Mouse (Mus musculus) limb, embryonic 15.5 days (tissue): Measurements from ENCODE around the gene Rab11fip5. TPM values are rescaled to one million over a fixed set of nuclear protein-coding genes. Genes with fewer than 3 reads are reported as not detected.

ENCODE experiments used
- ATAC-seq: fragments of 200-750 bp; cut with Nextera tagmentation; 2 replicates; pipeline ENCODE4 v1.8.0; 2017; ENCODE audit warnings: low read depth, moderate TSS enrichment; ENCODE audit not compliant: insufficient number of reproducible peaks, low FRiP score, low TSS enrichment
- H3K27ac ChIP-seq: fragments of 300-500 bp; sonication (generic); 2 replicates; pipeline ENCODE4 v1.5.1; 2015; ENCODE audit warnings: moderate library complexity, mild to moderate bottlenecking, inconsistent platforms
- H3K27me3 ChIP-seq: fragments of 300-500 bp; sonication (generic); 2 replicates; pipeline ENCODE4 v1.6.1; 2015; ENCODE audit warnings: inconsistent platforms
- H3K36me3 ChIP-seq: fragments of 300-500 bp; sonication (generic); 2 replicates; pipeline ENCODE4 v1.6.1; 2015; ENCODE audit warnings: inconsistent platforms
- H3K4me1 ChIP-seq: fragments of 300-500 bp; sonication (generic); 2 replicates; pipeline ENCODE4 v1.6.1; 2015; ENCODE audit warnings: inconsistent platforms
- H3K4me2 ChIP-seq: fragments of 300-500 bp; sonication (generic); 2 replicates; pipeline ENCODE4 v1.6.1; 2015; ENCODE audit warnings: mild to moderate bottlenecking, inconsistent platforms
- H3K4me3 ChIP-seq: fragments of 300-500 bp; sonication (generic); 2 replicates; pipeline ENCODE4 v1.5.1; 2015; ENCODE audit warnings: mild to moderate bottlenecking, inconsistent platforms
- H3K9ac ChIP-seq: fragments of 300-500 bp; sonication (generic); 2 replicates; pipeline ENCODE4 v1.6.1; 2015; ENCODE audit warnings: inconsistent platforms
- H3K9me3 ChIP-seq: fragments of 300-500 bp; sonication (generic); 2 replicates; pipeline ENCODE4 v1.6.1; 2016; ENCODE audit warnings: inconsistent platforms
- WGBS: fragments of 180-500 bp; shearing (Covaris S2); methylation state at CpG from one replicate; pipeline ENCODE4 v1.1.7; 2015; 5-methylcytosine and 5-hydroxymethylcytosine counted together
- polyA plus RNA-seq: library from polyadenylated mRNA; unstranded; fragments of >200 nt; fragmentation: Nextera tagmentation; extraction: Ambion mirVana; gene quantifications from 2 replicates; pipeline ENCODE4 v1.2.1, GENCODE M21; 2015

Gene Rab11fip5
- polyA plus RNA-seq, 1 experiment from 2014 or later: 21.7 TPM

GRCm38 (mm10) chr6:85341814-85342501 is 32.5 kb downstream of the Rab11fip5 start:
- H3K4me3 ChIP-seq: no peak overlapping the region
- WGBS: 65% methylated on average over 13 of the region's 13 CpGs
- peaks cover 39% of the 10 kb centered on the region for H3K36me3 ChIP-seq
- peaks cover 6% of the 10 kb centered on the region for H3K4me1 ChIP-seq
- H3K27me3 ChIP-seq: no peaks in the 10 kb centered on the region
- no peaks in the 10 kb centered on the region for H3K9me3 ChIP-seq
- H3K27ac ChIP-seq: no peak overlapping the region
- no peak for ATAC-seq
- H3K9ac ChIP-seq: no peak overlapping the region
- no peak overlapping the region for H3K4me2 ChIP-seq

GRCm38 (mm10) chr6:85340184-85340583 is 34.2 kb downstream of the Rab11fip5 start:
- no peaks in the 10 kb centered on the region for H3K4me1 ChIP-seq
- no peak for ATAC-seq
- 78% methylated on average over 12 of the region's 12 CpGs for WGBS
- no peaks in the 10 kb centered on the region for H3K9me3 ChIP-seq
- H3K4me3 ChIP-seq: no peak overlapping the region
- H3K9ac ChIP-seq: no peak overlapping the region
- no peak overlapping the region for H3K27ac ChIP-seq
- H3K27me3 ChIP-seq: no peaks in the 10 kb centered on the region
- H3K4me2 ChIP-seq: no peak overlapping the region
- peaks cover 47% of the 10 kb centered on the region for H3K36me3 ChIP-seq

- peaks cover 47% of the 10 kb centered on the region for H3K36me3 ChIP-seq
- no peaks in the 10 kb centered on the region for H3K27me3 ChIP-seq
- H3K4me3 ChIP-seq: no peak overlapping the region
- H3K27ac ChIP-seq: no peak overlapping the region
- no peaks in the 10 kb centered on the region for H3K4me1 ChIP-seq
- no peak overlapping the region for H3K9ac ChIP-seq
- WGBS: 55% methylated on average over 1 of the region's 1 CpGs
- ATAC-seq: 0 out of 2 replicates have a peak, but pooled peaks have one; percentile 8
- H3K9me3 ChIP-seq: no peaks in the 10 kb centered on the region
- no peak overlapping the region for H3K4me2 ChIP-seq
Measured at GRCm38 (mm10) chr6:85339273-85339901, 35.0 kb downstream of the Rab11fip5 start.

- Histone ChIP-seq H3K4me2 (no peak overlapping the region), H3K27me3 (peaks cover under 1% of the 10 kb centered on the region; the same call in 1 of the 2 replicates), H3K9me3 (no peaks in the 10 kb centered on the region), H3K36me3 (peaks cover 34% of the 10 kb centered on the region), H3K4me3 (no peak overlapping the region), H3K9ac (no peak overlapping the region), H3K27ac (no peak overlapping the region), H3K4me1 (peaks cover 6% of the 10 kb centered on the region)
- ATAC-seq: no peak
- WGBS: 77% methylated on average over 9 of the region's 9 CpGs
Measured at GRCm38 (mm10) chr6:85336944-85337343, 37.5 kb downstream of the Rab11fip5 start.

- Histone ChIP-seq H3K4me3 (no peak overlapping the region), H3K27ac (no peak overlapping the region), H3K9ac (no peak overlapping the region), H3K4me2 (no peak overlapping the region), H3K4me1 (peaks cover 14% of the 10 kb centered on the region), H3K9me3 (no peaks in the 10 kb centered on the region), H3K27me3 (peaks cover 4% of the 10 kb centered on the region; the same call in 1 of the 2 replicates), H3K36me3 (peaks cover 20% of the 10 kb centered on the region)
- WGBS: 64% methylated on average over 3 of the region's 3 CpGs
- no peak for ATAC-seq
Measured at GRCm38 (mm10) chr6:85335352-85335751, 39.1 kb downstream of the Rab11fip5 start.

- H3K4me1 ChIP-seq: peaks cover 14% of the 10 kb centered on the region
- H3K27me3 ChIP-seq: peaks cover 4% of the 10 kb centered on the region; the same call in 1 of the 2 replicates
- H3K9me3 ChIP-seq: no peaks in the 10 kb centered on the region
- no peak for ATAC-seq
- no peak overlapping the region for H3K4me2 ChIP-seq
- H3K4me3 ChIP-seq: no peak overlapping the region
- H3K9ac ChIP-seq: no peak overlapping the region
- H3K27ac ChIP-seq: no peak overlapping the region
- 73% methylated on average over 5 of the region's 5 CpGs for WGBS
- peaks cover 20% of the 10 kb centered on the region for H3K36me3 ChIP-seq
Measured at GRCm38 (mm10) chr6:85334851-85335250, 39.6 kb downstream of the Rab11fip5 start.

GRCm38 (mm10) chr6:85334251-85334650 is 40.2 kb downstream of the Rab11fip5 start:
- Histone ChIP-seq H3K36me3 (peaks cover 20% of the 10 kb centered on the region), H3K27ac (no peak overlapping the region), H3K4me1 (peaks cover 14% of the 10 kb centered on the region), H3K4me3 (peak overlapping the region; percentile 69; the same call in 1 of the 2 replicates), H3K9ac (no peak overlapping the region), H3K27me3 (peaks cover 4% of the 10 kb centered on the region; the same call in 1 of the 2 replicates), H3K4me2 (no peak overlapping the region), H3K9me3 (no peaks in the 10 kb centered on the region)
- ATAC-seq: no peak

GRCm38 (mm10) chr6:85333732-85334131 is 40.7 kb downstream of the Rab11fip5 start:
- peak overlapping the region; percentile 98 for H3K4me2 ChIP-seq
- 2% methylated on average over 13 of the region's 13 CpGs for WGBS
- ATAC-seq: no peak
- peak overlapping the region; percentile 69 for H3K4me3 ChIP-seq
- peaks cover 14% of the 10 kb centered on the region for H3K4me1 ChIP-seq
- H3K9ac ChIP-seq: peak overlapping the region; percentile 26; the same call in 1 of the 2 replicates
- H3K36me3 ChIP-seq: peaks cover 20% of the 10 kb centered on the region
- peak overlapping the region; percentile 90 for H3K27ac ChIP-seq
- peaks cover 4% of the 10 kb centered on the region; the same call in 1 of the 2 replicates for H3K27me3 ChIP-seq
- H3K9me3 ChIP-seq: no peaks in the 10 kb centered on the region

GRCm38 (mm10) chr6:85333000-85333669 is 41.3 kb downstream of the Rab11fip5 start, which contains the start of gene Sfxn5:
Gene Sfxn5 (minus strand): TSS chr6:85333422.
- H3K4me3 ChIP-seq: peak within 1 kb of the TSS; percentile 69
- peaks cover 4% of the 10 kb centered on the region; the same call in 1 of the 2 replicates for H3K27me3 ChIP-seq
- H3K27ac ChIP-seq: peak within 1 kb of the TSS; percentile 90
- H3K36me3 ChIP-seq: peaks cover 20% of the 10 kb centered on the region
- ATAC-seq: peak; percentile 95
- peak within 1 kb of the TSS; percentile 66 for H3K9ac ChIP-seq
- H3K9me3 ChIP-seq: no peaks in the 10 kb centered on the region
- H3K4me1 ChIP-seq: peaks cover 14% of the 10 kb centered on the region
- under 1% methylated on average over 49 of the region's 49 CpGs for WGBS
- peak within 1 kb of the TSS; percentile 98 for H3K4me2 ChIP-seq

GRCm38 (mm10) chr6:85332351-85332999 is 42.0 kb downstream of the Rab11fip5 start:
- Histone ChIP-seq H3K9me3 (no peaks in the 10 kb centered on the region), H3K27ac (peak overlapping the region; percentile 9; the same call in 1 of the 2 replicates), H3K36me3 (peaks cover 16% of the 10 kb centered on the region), H3K4me2 (peak overlapping the region; percentile 98), H3K9ac (peak overlapping the region; percentile 66), H3K4me1 (peaks cover 14% of the 10 kb centered on the region), H3K27me3 (peaks cover 4% of the 10 kb centered on the region; the same call in 1 of the 2 replicates), H3K4me3 (peak overlapping the region; percentile 69)
- ATAC-seq: 0 out of 2 replicates have a peak, but pooled peaks have one; percentile 1
- under 1% methylated on average over 41 of the region's 41 CpGs for WGBS

GRCm38 (mm10) chr6:85331736-85332135 is 42.7 kb downstream of the Rab11fip5 start:
- WGBS: 19% methylated on average over 8 of the region's 8 CpGs
- Histone ChIP-seq H3K4me2 (peak overlapping the region; percentile 98), H3K9me3 (no peaks in the 10 kb centered on the region), H3K27me3 (peaks cover 4% of the 10 kb centered on the region; the same call in 1 of the 2 replicates), H3K27ac (no peak overlapping the region), H3K9ac (no peak overlapping the region), H3K4me1 (peaks cover 14% of the 10 kb centered on the region), H3K4me3 (peak overlapping the region; percentile 69; the same call in 1 of the 2 replicates), H3K36me3 (peaks cover 9% of the 10 kb centered on the region)
- ATAC-seq: no peak
